Mouse (Mus musculus): ENCODE measurements around the gene Ftsj3.
"Not testable (repeated sequence)": the region's sequence is repeated elsewhere in the genome, so short reads cannot be mapped to it uniquely, and the experiment has no call there.

The Ftsj3 gene

DNA sequence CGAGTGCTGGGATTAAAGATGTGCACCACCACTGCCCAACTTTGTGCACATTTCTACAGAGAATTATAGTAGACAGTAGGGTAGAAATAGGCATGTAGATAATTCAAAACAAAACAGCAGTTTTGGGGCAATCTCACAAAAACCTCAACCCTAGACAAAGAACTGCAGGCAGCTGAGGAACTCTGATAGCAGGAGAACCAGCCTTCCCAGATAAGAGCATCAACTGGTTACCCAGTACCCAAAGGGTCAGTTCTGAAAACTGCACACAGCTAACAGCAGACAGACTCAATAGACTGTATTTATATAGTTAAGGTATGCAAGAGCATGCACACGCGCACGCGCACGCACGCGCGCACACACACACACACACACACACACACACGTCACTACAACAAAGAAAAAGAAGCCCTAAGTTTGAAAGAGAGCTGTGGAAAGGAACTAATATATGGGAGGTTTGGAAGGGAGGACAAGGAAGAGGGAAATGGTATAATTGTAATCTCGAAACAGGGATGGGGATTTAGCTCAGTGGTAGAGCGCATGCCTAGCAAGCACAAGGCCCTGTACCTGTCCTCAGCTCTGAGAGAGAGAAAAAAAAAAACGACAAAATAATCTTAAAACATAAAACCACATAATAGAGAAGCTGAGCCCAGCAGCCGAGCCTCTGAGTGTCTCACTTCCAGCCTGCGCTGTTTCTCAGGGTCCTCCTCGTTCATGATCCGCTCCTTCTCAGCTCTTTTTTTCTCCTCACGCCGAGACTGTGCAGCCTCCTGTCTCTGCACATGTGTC, 54.3 kb downstream of the Ftsj3 start:
- no peak for DNase-seq (ENCODE audit: low spot score)

DNA sequence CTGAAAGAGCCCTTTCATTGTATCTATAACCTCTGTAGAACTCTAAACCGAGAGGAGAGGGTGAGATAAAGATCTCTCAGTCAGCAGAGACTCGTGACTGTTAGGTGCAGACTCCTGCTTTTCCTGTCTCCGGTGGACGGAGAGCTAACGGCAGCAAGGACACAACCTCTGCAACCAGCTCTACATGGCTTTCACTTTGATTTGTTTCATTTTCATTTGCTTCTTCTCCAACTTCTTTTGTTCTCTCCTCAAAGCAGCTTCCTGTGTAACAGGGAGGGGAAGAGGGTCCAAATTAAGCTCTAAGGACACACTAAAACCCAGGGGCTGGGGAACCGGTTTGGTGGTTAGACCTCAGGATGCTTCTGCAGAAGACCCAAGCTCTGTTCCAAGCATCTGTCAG, 55.1 kb downstream of the Ftsj3 start:
- no peak for DNase-seq (ENCODE audit: low spot score)

DNA sequence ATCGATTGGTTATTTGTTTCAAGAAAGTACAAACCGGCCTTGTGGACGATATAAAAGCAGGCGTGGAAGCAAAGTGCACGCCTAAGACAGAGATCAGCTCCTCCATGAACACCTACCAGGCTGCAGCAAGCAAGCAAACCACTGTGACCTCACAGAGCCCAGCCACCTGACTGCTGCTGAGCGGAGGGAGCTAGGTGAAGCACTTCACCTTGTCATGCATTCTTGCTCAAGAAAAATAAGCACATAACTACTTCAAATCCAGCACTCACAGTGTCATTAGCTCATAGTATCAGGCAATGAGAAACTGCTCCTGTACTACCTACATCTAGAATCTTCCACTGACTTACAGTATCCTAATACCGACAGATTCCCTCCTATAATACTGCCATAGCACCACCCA, 55.9 kb downstream of the Ftsj3 start:
- not testable (repeated sequence) for DNase-seq (ENCODE audit: low spot score)
